Mouse (Mus musculus): Measurements from ENCODE around the gene Tbxa2r. TPM values are rescaled to one million over a fixed set of nuclear protein-coding genes. Genes with fewer than 3 reads are reported as not detected.

Tbxa2r gene
- polyA plus RNA-seq, 1 experiment from 2014 or later: 18.3 TPM

DNA sequence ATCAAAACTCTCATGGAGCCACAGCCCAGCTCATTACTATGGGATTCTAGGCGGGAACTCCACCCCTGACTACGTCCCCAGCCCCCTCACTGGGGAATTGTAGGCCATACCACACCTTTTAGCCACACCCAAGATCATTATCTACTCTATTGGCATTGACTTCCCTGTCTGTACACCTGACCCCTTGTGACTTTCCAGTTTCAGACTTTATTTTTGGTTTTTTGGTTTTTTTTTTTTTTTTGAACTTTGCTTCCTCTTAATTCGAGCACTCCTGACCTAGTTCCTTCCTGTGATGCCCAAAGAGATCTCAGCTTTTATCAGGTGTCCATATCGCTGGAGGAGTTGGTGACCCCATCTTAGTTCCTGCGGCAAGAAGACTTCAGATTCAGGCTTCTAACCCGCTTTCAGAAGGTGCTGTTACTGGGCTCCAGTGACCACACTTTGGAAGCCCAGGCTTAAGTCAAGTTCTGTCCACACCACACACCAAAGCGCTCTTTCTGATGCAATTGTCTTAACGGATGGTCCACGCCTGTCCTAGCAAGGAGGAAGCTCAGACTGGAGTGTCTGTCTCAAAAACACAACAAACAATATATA is 36.9 kb upstream of the Tbxa2r start, which contains the start of gene Tjp3:
Tjp3 (minus strand) TSS at position 71 of the 594 bp plus-strand sequence.
- H3K36me3 ChIP-seq: no peaks in the 10 kb centered on the region
- ATAC-seq (replicated peaks; ENCODE audit: low FRiP score): no peak
- H3K9me3 ChIP-seq (replicated peaks): no peaks in the 10 kb centered on the region
- H3K4me1 ChIP-seq: peaks cover 62% of the 10 kb centered on the region
- peak within 1 kb of the TSS; percentile 76 for H3K27ac ChIP-seq
- H3K27me3 ChIP-seq: peaks cover 25% of the 10 kb centered on the region
- H3K9ac ChIP-seq: peak within 1 kb of the TSS; percentile 21
- WGBS: 72% methylated on average over 9 of the region's 9 CpGs
- peak within 1 kb of the TSS; percentile 90 for H3K4me2 ChIP-seq
- peak within 1 kb of the TSS; percentile 88 for H3K4me3 ChIP-seq (replicated peaks)

DNA sequence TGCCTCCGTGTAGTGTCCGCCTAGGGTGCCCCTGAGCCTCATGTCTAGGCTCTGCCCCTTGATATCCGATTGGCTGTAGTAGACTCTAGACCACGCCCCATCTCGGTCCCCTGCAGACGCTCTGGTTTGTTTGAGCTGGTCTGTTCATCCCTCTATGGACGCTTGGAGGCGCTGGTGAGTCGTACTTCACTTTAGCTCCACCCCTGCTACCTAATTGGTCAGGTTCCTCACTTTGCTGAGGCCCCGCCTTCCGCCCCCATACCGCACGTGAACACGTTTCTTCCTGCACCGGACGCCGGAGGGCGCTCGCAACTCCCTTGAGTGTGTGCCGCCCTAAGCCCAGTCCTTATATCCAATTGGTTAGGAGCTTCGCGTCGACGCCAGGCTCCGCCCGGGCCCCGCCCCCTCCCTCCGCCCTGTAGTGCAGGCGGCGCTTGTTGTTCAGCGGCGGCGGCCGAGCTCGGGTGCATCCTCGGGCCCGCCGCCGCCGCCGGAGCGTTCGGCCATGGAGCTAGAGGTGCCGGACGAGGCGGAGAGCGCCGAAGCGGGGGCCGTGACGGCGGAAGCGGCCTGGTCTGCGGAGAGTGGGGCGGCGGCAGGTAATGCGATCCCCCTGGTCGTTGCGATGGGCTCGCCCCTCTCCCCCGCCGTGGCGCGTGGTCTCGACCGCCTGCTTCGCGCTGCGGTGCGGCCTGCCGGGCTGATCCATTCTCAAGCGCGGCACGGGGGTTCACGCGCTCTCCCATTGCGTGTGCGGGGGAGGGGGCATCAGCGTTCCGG is 35.8 kb upstream of the Tbxa2r start, which contains the start of gene Pip5k1c:
Pip5k1c (plus strand) TSS at position 410 of the 780 bp plus-strand sequence.
- H3K4me3 ChIP-seq (replicated peaks): peak within 1 kb of the TSS; percentile 88
- H3K27ac ChIP-seq: peak within 1 kb of the TSS; percentile 93
- H3K4me2 ChIP-seq: peak within 1 kb of the TSS; percentile 90
- H3K36me3 ChIP-seq: no peaks in the 10 kb centered on the region
- peak; percentile 95 for ATAC-seq (replicated peaks; ENCODE audit: low FRiP score)
- peaks cover 71% of the 10 kb centered on the region for H3K4me1 ChIP-seq
- H3K9me3 ChIP-seq (replicated peaks): no peaks in the 10 kb centered on the region
- H3K9ac ChIP-seq: peak within 1 kb of the TSS; percentile 82
- H3K27me3 ChIP-seq: peaks cover 23% of the 10 kb centered on the region
- WGBS: 1% methylated on average over 61 of the region's 80 CpGs

DNA sequence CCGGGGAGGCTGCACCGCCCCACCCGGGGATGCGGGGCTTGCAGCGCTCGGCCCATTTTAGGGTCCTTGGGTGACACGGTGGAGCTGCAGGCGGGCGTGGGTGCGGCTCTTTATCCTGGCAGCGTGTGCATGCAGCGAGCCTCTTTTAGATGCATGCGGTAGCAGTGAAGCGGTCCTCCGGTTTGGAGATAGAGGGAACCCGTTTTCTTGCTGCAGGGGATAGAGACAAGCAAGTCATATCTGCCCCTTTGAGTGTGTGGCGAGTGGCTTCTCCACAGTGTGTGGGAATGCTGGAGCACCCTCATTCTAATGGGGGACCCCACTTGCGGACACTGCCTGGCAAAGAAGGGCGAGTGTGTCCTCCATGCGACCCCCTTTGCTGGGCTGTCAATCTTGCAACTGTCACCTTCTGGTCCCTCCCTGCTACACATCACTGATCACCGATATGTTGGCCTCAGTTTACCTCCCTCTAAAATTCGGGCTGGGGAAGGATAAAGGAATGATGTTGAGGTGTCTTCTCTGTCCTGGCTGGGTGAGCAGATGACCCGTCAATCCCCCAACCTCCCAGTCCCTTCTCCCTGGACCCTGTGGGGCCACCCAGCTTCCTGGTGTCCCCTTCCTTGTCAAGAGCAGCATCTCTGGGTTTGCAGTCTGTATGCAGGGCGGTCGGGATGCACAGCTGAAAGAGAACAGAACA is 35.0 kb upstream of the Tbxa2r start:
- peaks cover 71% of the 10 kb centered on the region for H3K4me1 ChIP-seq
- peak overlapping the region; percentile 88 for H3K4me3 ChIP-seq (replicated peaks)
- H3K9ac ChIP-seq: peak overlapping the region; percentile 82
- WGBS: 1% methylated on average over 25 of the region's 25 CpGs
- H3K9me3 ChIP-seq (replicated peaks): no peaks in the 10 kb centered on the region
- peak overlapping the region; percentile 93 for H3K27ac ChIP-seq
- peak overlapping the region; percentile 90 for H3K4me2 ChIP-seq
- H3K36me3 ChIP-seq: no peaks in the 10 kb centered on the region
- ATAC-seq (replicated peaks; ENCODE audit: low FRiP score): no peak
- peaks cover 21% of the 10 kb centered on the region for H3K27me3 ChIP-seq

DNA sequence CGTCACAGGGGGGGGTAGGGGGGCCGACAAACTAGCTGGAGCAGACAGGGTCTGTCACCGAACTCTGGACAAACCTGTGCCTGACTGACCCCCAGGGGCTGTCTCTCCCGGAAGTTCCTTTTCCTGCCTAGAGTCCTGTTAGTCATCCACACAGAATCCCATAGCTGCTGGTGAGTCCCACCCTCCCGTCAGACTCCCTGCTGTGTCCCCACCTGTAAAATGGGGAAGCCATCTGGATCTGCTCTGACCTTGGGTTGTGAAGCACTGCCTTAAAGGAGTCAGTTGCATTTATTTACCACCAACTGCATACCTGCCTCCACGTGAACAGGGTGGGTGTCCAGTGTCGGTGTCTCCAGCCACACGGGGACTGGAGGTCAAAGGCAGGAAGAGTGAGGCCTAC is 34.1 kb upstream of the Tbxa2r start:
- no peak for ATAC-seq (replicated peaks; ENCODE audit: low FRiP score)
- WGBS: 31% methylated on average over 8 of the region's 8 CpGs
- Histone ChIP-seq H3K9me3 (replicated peaks) (no peaks in the 10 kb centered on the region), H3K4me3 (replicated peaks) (peak overlapping the region; percentile 88), H3K27me3 (peaks cover 21% of the 10 kb centered on the region), H3K9ac (peak overlapping the region; percentile 82), H3K4me1 (peaks cover 73% of the 10 kb centered on the region), H3K36me3 (no peaks in the 10 kb centered on the region), H3K4me2 (peak overlapping the region; percentile 90), H3K27ac (no peak overlapping the region)

DNA sequence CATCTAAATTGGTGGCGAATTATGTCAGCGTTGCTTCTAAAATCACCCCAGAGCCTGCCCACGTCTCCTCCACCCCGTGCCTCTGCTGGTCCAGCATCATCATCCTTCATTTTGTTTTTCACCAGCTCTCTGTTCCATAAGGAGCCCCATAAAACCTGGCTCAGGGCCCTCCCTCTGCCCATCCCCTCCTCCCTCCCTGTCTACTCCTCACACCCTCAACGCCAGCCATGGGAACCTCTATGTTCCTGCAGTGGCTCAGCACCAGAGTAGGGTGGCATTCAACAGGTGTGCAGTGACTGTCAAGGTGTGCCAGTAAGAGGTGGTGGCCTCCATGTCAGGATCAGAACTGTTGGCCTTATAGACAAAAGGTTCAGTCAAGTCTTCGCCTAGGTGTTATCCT is 33.3 kb upstream of the Tbxa2r start:
- Histone ChIP-seq H3K9me3 (replicated peaks) (no peaks in the 10 kb centered on the region), H3K9ac (no peak overlapping the region), H3K4me3 (replicated peaks) (no peak overlapping the region), H3K27me3 (peaks cover 16% of the 10 kb centered on the region), H3K4me1 (peaks cover 75% of the 10 kb centered on the region), H3K36me3 (no peaks in the 10 kb centered on the region), H3K4me2 (no peak overlapping the region), H3K27ac (no peak overlapping the region)
- ATAC-seq (replicated peaks; ENCODE audit: low FRiP score): no peak
- 82% methylated on average over 6 of the region's 6 CpGs for WGBS

DNA sequence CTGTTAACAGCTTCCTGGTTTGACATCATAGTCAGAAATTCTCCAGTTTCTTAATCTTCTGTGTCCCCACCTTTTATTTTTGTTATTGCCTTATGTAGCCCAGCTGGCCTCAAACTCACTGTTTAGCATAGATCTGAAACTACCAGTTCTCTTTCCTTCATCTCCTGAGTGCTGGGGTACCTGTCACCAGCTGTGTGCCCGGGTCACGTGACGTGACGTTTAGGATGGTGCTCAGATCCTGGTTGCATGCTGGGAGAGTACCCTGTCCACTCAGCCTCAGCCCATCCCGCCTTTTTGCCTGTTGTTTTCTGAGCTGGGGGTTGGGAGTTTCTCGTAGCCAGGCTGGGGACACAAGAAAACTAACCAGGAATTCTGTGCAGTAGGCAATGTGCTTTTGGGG is 31.3 kb upstream of the Tbxa2r start:
- Histone ChIP-seq H3K4me3 (replicated peaks) (no peak overlapping the region), H3K36me3 (no peaks in the 10 kb centered on the region), H3K9ac (0 out of 2 replicates have a peak overlapping the region, but pooled peaks have one; percentile 16), H3K9me3 (replicated peaks) (no peaks in the 10 kb centered on the region), H3K4me2 (no peak overlapping the region), H3K27ac (peak overlapping the region; percentile 86), H3K4me1 (peaks cover 79% of the 10 kb centered on the region), H3K27me3 (no peaks in the 10 kb centered on the region)
- WGBS: 66% methylated on average over 6 of the region's 6 CpGs
- no peak for ATAC-seq (replicated peaks; ENCODE audit: low FRiP score)

DNA sequence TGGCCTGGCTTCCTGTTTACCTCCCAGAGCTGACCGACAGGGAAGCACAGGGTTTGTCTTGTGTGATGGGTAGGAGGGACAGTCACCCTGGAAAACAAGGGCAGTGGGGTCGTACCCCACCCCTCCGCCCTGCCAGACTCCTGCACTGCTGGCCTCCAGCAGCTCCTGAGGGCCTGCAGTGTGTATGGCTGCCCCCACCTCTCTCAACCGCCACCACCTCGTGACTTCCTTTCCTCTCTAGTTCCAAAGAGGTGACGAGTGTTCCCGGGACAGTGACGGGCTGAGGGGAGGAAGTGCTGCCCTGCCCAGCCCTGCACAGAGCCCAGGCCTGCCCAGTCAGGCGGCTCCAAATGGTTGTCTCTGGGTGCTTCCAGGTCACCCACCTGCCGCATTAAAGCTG is 30.7 kb upstream of the Tbxa2r start:
- 0 out of 2 replicates have a peak overlapping the region, but pooled peaks have one; percentile 2 for H3K4me3 ChIP-seq (replicated peaks)
- 0 out of 2 replicates have a peak overlapping the region, but pooled peaks have one; percentile 16 for H3K9ac ChIP-seq
- ATAC-seq (replicated peaks; ENCODE audit: low FRiP score): no peak
- H3K36me3 ChIP-seq: no peaks in the 10 kb centered on the region
- 31% methylated on average over 10 of the region's 10 CpGs for WGBS
- peaks cover 83% of the 10 kb centered on the region for H3K4me1 ChIP-seq
- H3K9me3 ChIP-seq (replicated peaks): no peaks in the 10 kb centered on the region
- peak overlapping the region; percentile 86 for H3K27ac ChIP-seq
- H3K27me3 ChIP-seq: no peaks in the 10 kb centered on the region
- H3K4me2 ChIP-seq: peak overlapping the region; percentile 13; the same call in 1 of the 2 replicates

DNA sequence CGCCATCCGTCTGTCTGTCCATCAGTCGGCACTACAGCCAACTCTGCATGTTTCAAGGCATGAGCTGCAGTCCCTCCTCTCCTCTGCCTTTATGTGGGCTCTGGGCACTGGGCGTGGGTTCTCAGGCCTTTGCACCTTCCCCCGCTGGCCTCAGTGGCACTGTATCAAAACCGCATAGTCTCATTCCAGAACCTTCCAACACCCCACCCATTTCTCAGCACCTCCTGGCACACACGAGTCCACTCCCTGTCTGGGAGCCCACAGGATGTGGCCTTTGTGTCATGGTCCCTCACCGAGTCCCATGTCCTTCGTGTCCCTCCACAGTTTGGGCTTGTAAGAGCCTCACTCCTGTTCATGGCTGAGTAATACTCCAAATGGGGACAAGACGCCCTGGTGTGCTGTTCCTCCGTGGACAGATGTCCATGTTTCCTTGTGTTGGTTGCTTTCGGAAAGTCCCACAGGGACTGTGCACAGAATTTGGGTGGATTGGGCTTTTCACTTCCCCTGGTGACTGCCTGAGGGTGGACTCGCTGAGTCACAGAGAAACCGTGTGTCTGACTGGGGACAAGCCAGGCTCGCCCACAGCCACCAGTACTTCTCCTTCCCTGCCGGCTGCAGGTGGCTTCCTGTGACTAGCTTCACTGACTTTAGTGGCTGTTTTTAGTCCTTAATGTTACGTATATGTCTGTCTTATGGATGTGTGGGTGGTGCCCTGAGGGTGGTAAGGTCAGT is 30.0 kb upstream of the Tbxa2r start:
- Histone ChIP-seq H3K36me3 (no peaks in the 10 kb centered on the region), H3K4me2 (peak overlapping the region; percentile 13; the same call in 1 of the 2 replicates), H3K9ac (no peak overlapping the region), H3K4me1 (peaks cover 88% of the 10 kb centered on the region), H3K9me3 (replicated peaks) (no peaks in the 10 kb centered on the region), H3K27me3 (no peaks in the 10 kb centered on the region), H3K27ac (peak overlapping the region; percentile 86), H3K4me3 (replicated peaks) (no peak overlapping the region)
- 88% methylated on average over 17 of the region's 17 CpGs for WGBS
- no peak for ATAC-seq (replicated peaks; ENCODE audit: low FRiP score)

DNA sequence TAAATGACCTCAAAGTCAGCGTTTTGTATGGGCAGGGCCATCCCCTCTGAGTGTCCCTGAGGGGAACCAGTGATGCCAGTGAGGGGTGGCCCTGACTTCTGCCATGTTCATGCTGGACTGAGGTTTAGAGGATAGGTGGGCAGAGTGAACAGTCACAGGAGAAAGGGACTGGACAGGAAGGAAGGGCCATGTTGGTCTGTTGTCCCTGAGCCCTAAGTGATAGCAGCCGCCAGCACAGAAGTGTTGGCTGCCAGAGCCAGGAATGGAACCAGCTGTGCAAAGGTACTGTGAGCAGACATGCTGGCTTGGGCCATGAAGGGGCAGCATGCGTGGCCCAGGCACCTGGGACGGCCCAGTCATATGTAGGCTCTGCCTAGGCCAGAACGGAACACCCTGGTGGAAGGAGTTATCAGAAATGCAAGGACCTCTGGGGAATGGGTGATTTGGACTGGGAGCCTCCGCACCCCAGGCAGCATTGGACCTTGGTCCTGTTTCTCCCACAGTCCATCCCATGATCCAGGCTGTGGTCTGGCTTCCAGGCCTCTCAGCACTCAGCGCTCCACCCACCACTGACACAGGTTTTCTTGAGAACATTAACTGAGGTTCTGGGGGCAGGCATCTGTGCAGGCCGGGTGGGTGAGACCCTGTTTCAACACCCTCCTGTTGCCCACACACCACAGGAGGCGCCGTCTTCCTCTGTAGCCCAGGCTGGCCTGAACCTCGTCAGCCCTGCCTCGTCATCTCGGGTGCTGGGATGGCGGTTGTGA is 28.8 kb upstream of the Tbxa2r start:
- Histone ChIP-seq H3K9ac (0 out of 2 replicates have a peak overlapping the region, but pooled peaks have one; percentile 16), H3K4me3 (replicated peaks) (no peak overlapping the region), H3K36me3 (no peaks in the 10 kb centered on the region), H3K9me3 (replicated peaks) (no peaks in the 10 kb centered on the region), H3K27me3 (no peaks in the 10 kb centered on the region), H3K4me1 (peaks cover 87% of the 10 kb centered on the region), H3K27ac (peak overlapping the region; percentile 86), H3K4me2 (peak overlapping the region; percentile 20; the same call in 1 of the 2 replicates)
- peak; percentile 40 for ATAC-seq (replicated peaks; ENCODE audit: low FRiP score)
- 80% methylated on average over 14 of the region's 14 CpGs for WGBS

DNA sequence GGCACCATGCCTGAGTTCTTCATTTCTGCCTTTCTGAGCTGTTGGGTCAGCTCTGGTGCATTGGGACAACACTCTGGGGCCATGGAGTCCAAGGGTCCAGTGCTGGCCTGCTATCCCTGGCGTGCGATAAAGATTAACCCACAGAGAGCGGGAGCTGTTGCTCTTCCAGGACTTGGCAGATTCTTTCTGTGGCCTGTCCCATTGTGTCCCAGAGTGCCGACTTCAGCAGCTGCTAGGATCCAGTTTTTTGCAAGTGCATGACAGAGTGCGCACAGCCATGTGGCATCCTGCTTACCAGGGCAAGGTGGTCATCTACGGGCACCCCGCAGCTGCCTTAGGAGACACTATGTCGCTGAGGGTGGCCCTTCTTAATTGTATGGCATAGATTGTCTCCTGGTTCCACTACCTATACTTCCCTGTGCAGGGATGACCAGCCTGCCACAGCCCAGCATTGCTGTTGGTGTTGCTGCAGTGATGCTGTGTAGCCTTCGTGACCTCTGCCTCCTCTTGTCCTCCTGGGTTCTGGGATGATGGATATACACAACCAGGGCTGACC is 28.1 kb upstream of the Tbxa2r start:
- Histone ChIP-seq H3K27ac (peak overlapping the region; percentile 86), H3K4me3 (replicated peaks) (no peak overlapping the region), H3K9me3 (replicated peaks) (no peaks in the 10 kb centered on the region), H3K27me3 (no peaks in the 10 kb centered on the region), H3K36me3 (0 out of 2 replicates have a peak, but pooled peaks cover 5% of the 10 kb centered on the region), H3K9ac (no peak overlapping the region), H3K4me2 (peak overlapping the region; percentile 20; the same call in 1 of the 2 replicates), H3K4me1 (peaks cover 87% of the 10 kb centered on the region)
- 70% methylated on average over 9 of the region's 9 CpGs for WGBS
- ATAC-seq (replicated peaks; ENCODE audit: low FRiP score): peak; percentile 66
